Mouse (Mus musculus): Measurements from ENCODE around the gene Ubald2. TPM values are rescaled to one million over a fixed set of nuclear protein-coding genes. Genes with fewer than 3 reads are reported as not detected.
"Not testable (repeated sequence)": the region's sequence is repeated elsewhere in the genome, so short reads cannot be mapped to it uniquely, and the experiment has no call there.

The Ubald2 gene
- 10 to 100 TPM; 62.1 to 63.9 TPM for total RNA-seq (2021)
- long read RNA-seq, experiment 1, transcript Ubald2-201 (3 exons, 1,482 nt): major isoform, 24 of 39 reads
- long read RNA-seq, experiment 1, partial matches to known transcripts: 0 of 39 reads
- long read RNA-seq, experiment 1, other reads (novel, unspliced or antisense): 14 of 39 reads
- long read RNA-seq, experiment 2, transcript Ubald2-201 (3 exons, 1,482 nt): major isoform, 60 of 95 reads
- long read RNA-seq, experiment 2, partial matches to known transcripts: 32 of 95 reads
- long read RNA-seq, experiment 2, other reads (novel, unspliced or antisense): 1 of 95 reads

- DNase-seq (ENCODE audit: low spot score in 2 of 2): peak; percentile 97 to 99
Observed at GRCm38 (mm10) chr11:116433356-116434286, at the start of gene Ubald2. Ubald2 (plus strand) TSS chr11:116434094.

- DNase-seq (ENCODE audit: low spot score in 2 of 2): no peak
Observed at GRCm38 (mm10) chr11:116384171-116384570, 49.7 kb upstream of the Ubald2 start.

GRCm38 (mm10) chr11:116385999-116386398 is 47.9 kb upstream of the Ubald2 start:
- no peak for DNase-seq (ENCODE audit: low spot score in 2 of 2)

GRCm38 (mm10) chr11:116387086-116388071 is 46.5 kb upstream of the Ubald2 start:
- peak in 1 of 2 experiments; percentile 15 for DNase-seq (ENCODE audit: low spot score in 2 of 2)

- DNase-seq (ENCODE audit: low spot score in 2 of 2): no peak
Observed at GRCm38 (mm10) chr11:116388841-116389480, 44.9 kb upstream of the Ubald2 start.

GRCm38 (mm10) chr11:116394769-116395168 is 39.1 kb upstream of the Ubald2 start:
- no peak for DNase-seq (ENCODE audit: low spot score in 2 of 2)

- no peak for DNase-seq (ENCODE audit: low spot score in 2 of 2)
Observed at GRCm38 (mm10) chr11:116396276-116396933, 37.5 kb upstream of the Ubald2 start.

- no peak for DNase-seq (ENCODE audit: low spot score in 2 of 2)
Observed at GRCm38 (mm10) chr11:116396934-116397330, 37.0 kb upstream of the Ubald2 start.

GRCm38 (mm10) chr11:116397517-116398347 is 36.2 kb upstream of the Ubald2 start:
- DNase-seq (ENCODE audit: low spot score in 2 of 2): no peak

- DNase-seq (ENCODE audit: low spot score in 2 of 2): no peak
Observed at GRCm38 (mm10) chr11:116398348-116398677, 35.6 kb upstream of the Ubald2 start.

- DNase-seq (ENCODE audit: low spot score in 2 of 2): no peak
Observed at GRCm38 (mm10) chr11:116400560-116400959, 33.3 kb upstream of the Ubald2 start.

- DNase-seq (ENCODE audit: low spot score in 2 of 2): no peak
Observed at GRCm38 (mm10) chr11:116405601-116406000, 28.3 kb upstream of the Ubald2 start.

- no peak for DNase-seq (ENCODE audit: low spot score in 2 of 2)
Observed at GRCm38 (mm10) chr11:116406231-116406728, 27.6 kb upstream of the Ubald2 start.

- no peak for DNase-seq (ENCODE audit: low spot score in 2 of 2)
Observed at GRCm38 (mm10) chr11:116409008-116409407, 24.9 kb upstream of the Ubald2 start.

- DNase-seq (ENCODE audit: low spot score in 2 of 2): not testable (repeated sequence)
Observed at GRCm38 (mm10) chr11:116410415-116410814, 23.5 kb upstream of the Ubald2 start.

GRCm38 (mm10) chr11:116411582-116411981 is 22.3 kb upstream of the Ubald2 start:
- no peak for DNase-seq (ENCODE audit: low spot score in 2 of 2)

- DNase-seq (ENCODE audit: low spot score in 2 of 2): no peak
Observed at GRCm38 (mm10) chr11:116412028-116412827, 21.7 kb upstream of the Ubald2 start.
